Mouse (Mus musculus) myocyte (in vitro differentiated cells): ENCODE results near the gene Mfrp. TPM values are rescaled to one million over a fixed set of nuclear protein-coding genes. Genes with fewer than 3 reads are reported as not detected.

Experiments used
- H3K27me3 ChIP-seq: one replicate; pipeline ENCODE4 v1.6.1; 2011; ENCODE audit not compliant: control insufficient read depth, insufficient read depth, insufficient read length
- H3K36me3 ChIP-seq: one replicate; pipeline ENCODE4 v1.6.1; 2011; ENCODE audit not compliant: control insufficient read depth, insufficient read depth
- H3K4me2 ChIP-seq: one replicate; pipeline ENCODE4 v1.6.1; 2011; ENCODE audit warnings: low read depth, control low read depth
- H3K4me3 ChIP-seq: one replicate; pipeline ENCODE4 v1.5.1; 2011; ENCODE audit warnings: mild to moderate bottlenecking, control low read depth, moderate library complexity
- H3K79me2 ChIP-seq: one replicate; pipeline ENCODE4 v1.6.1; 2011; ENCODE audit not compliant: control insufficient read depth, insufficient read depth
- H3ac ChIP-seq: one replicate; pipeline ENCODE4 v1.6.1; 2011; ENCODE audit not compliant: control insufficient read depth, insufficient read length
- MAX ChIP-seq: IDR thresholded peaks from one replicate; pipeline ENCODE4 v1.6.1; 2011; ENCODE audit warnings: low read depth, mild to moderate bottlenecking, control low read depth
- REST ChIP-seq: IDR thresholded peaks from one replicate; pipeline ENCODE4 v1.6.1; 2011; ENCODE audit warnings: mild to moderate bottlenecking, control low read depth, moderate library complexity; ENCODE audit not compliant: insufficient read depth, insufficient read length
- polyA plus RNA-seq: library from polyadenylated mRNA; unstranded; fragments of >200 nt; fragmentation: generic; extraction: Trizol; gene quantifications from one replicate; pipeline ENCODE4 v1.2.1, GENCODE M21; 2012; ENCODE audit warnings: missing spikeins

Mfrp gene
- polyA plus RNA-seq, 1 experiment: 0.01 TPM

GRCm38 (mm10) chr9:44147290-44147689 is 45.8 kb downstream of the Mfrp start:
- H3K79me2 ChIP-seq: no peaks in the 10 kb centered on the region
- H3K27me3 ChIP-seq: no peaks in the 10 kb centered on the region
- H3ac ChIP-seq: no peak overlapping the region
- H3K36me3 ChIP-seq: peaks cover 22% of the 10 kb centered on the region
- H3K4me2 ChIP-seq: no peak overlapping the region
- H3K4me3 ChIP-seq: no peak overlapping the region
- TF ChIP-seq MAX: no peak
- no peak for TF ChIP-seq REST

Other genes with a start within 250 kb of the Mfrp start
- gene Thy1, start 58.3 kb upstream of the Mfrp start, polyA plus RNA-seq: not detected
- gene Usp2, start 34.7 kb upstream of the Mfrp start, polyA plus RNA-seq: 17.0 TPM
- gene C1qtnf5, start 5.5 kb downstream of the Mfrp start, polyA plus RNA-seq: 0.61 TPM
- gene Gm49380, start 11.8 kb downstream of the Mfrp start, polyA plus RNA-seq: 0.02 TPM
- gene Rnf26, start 11.8 kb downstream of the Mfrp start, polyA plus RNA-seq: 29.5 TPM
- gene Mcam, start 32.7 kb downstream of the Mfrp start, polyA plus RNA-seq: 2.1 TPM
- 4.5 TPM for gene Cbl, start 132.3 kb downstream of the Mfrp start, polyA plus RNA-seq
- gene Ccdc153, start 138.9 kb downstream of the Mfrp start, polyA plus RNA-seq: not detected
- gene Pdzd3, start 149.7 kb downstream of the Mfrp start, polyA plus RNA-seq: 0.02 TPM
- gene Nlrx1, start 166.9 kb downstream of the Mfrp start, polyA plus RNA-seq: 7.2 TPM
- 0.10 TPM for gene Abcg4, start 186.9 kb downstream of the Mfrp start, polyA plus RNA-seq
- 6.5 TPM for gene Hinfp, start 203.9 kb downstream of the Mfrp start, polyA plus RNA-seq
- gene C2cd2l, start 218.6 kb downstream of the Mfrp start, polyA plus RNA-seq: 18.1 TPM
- gene Dpagt1, start 224.3 kb downstream of the Mfrp start, polyA plus RNA-seq: 26.3 TPM
- gene H2afx, start 233.0 kb downstream of the Mfrp start, polyA plus RNA-seq: 123 TPM
- gene Hmbs, start 242.5 kb downstream of the Mfrp start, polyA plus RNA-seq: 31.5 TPM